Mouse (Mus musculus) embryo, embryonic 10.5 days (tissue): ENCODE measurements around the gene Lyplal1.
A peak's percentile ranks its signal among the peaks of the same experiment; 100 is the strongest.

ENCODE experiments used
- DNase-seq: peaks from one replicate; pipeline ENCODE4 v3.0.0-alpha.2; 2015; ENCODE audit warnings: low spot score

Gene Lyplal1

DNA sequence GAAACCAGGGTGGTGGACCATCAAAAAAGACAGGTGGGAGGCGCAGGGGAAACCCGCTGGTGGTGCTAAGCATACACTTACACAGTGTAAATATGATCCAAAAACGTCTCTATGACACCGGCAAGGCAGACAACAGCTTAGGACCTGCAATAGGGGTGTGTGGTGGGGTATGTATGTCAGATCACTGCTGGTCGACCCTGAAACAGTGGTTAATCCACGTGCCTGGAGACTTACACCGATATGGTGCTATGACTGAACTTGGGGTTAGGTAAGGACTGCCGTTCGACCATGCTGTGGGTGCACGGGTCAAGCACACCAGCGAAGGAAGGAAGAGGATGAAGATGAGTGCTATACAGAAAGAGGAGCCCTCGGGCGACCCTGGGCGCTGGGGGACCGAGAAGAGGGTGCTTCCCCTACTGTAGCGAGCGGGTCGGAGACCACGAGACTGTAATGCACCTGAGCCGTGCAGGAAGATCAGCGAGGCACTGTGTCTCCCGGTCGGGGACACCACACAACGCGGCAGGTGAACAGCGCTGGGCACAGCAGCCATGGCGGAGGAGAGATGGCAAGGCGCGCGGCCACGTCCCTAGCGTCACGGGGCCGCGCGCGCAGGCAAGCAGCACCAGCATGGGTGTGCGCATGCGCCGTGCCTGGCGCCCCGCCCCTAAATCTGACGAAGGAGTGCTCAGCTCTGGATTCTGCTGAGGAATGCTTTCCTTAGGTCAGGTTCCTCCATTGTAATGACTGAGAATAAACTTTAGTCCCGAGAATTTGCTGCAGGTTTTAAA is at the start of gene Lyplal1:
Gene Lyplal1 (minus strand): TSS at position 610 of the 788 bp plus-strand sequence.
- peak; percentile 95 for DNase-seq

- DNase-seq: peak; percentile 46
Observed at GRCm38 (mm10) chr1:186163616-186164015, 46.5 kb upstream of the Lyplal1 start.

DNA sequence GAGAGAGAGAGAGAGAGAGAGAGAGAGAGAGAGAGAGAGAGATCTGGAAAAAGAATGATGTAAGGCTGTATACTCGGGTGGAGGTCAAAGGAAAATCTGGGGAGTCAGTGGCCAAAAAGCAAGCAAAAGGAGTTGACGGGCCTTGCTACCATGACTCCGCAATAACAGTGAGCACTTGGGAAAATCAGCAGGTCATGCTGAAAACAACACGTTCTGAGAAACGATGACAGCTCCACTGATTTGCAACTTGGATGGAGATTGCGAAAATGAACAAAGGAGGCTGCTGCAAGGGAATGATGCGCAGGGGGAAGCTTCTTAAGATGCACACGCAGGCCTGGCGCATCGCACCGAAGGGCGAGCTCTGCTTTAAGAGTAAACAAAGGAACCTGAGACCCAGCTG is 46.1 kb upstream of the Lyplal1 start:
- DNase-seq: peak; percentile 45

GRCm38 (mm10) chr1:186150376-186150775 is 33.3 kb upstream of the Lyplal1 start:
- no peak for DNase-seq

DNA sequence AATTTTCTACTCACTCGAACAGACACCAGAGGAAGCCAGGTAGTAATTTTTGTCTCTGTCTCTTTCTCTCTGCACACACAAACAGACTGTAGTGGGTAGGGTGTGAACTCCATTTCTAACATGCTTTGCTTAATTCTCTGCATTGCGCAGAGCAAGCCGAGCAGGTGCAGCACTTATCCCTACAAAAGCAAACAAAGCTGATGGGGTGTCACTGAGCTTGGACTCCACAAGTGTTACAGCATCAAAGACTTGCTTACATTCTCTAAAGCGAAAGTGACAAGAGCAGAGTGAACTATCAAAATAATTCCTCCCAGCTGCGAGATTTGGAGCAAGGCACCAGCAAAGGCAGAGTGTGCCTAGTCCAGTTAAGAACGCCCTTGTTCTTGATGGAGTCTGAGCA is 28.3 kb upstream of the Lyplal1 start:
- DNase-seq: peak; percentile 44

DNA sequence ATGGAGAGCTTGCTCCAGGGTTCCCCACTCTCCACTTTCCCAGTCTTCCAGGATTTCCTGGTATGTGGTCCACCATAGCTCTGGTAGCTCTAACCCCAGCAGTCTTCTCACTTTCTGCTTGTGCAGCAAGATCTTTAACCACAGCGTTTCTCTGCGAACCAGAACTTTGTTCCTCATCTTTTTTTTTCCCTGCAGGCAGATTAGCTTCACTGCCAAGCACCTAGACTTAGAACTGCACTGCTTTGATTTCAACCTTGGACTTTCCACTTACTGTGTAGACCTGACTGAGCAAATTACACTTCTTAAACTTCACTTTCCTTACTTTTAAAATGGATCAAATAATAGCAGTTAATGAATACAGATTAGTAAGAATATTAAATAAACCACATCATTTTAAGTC is 23.1 kb upstream of the Lyplal1 start:
- no peak for DNase-seq

DNA sequence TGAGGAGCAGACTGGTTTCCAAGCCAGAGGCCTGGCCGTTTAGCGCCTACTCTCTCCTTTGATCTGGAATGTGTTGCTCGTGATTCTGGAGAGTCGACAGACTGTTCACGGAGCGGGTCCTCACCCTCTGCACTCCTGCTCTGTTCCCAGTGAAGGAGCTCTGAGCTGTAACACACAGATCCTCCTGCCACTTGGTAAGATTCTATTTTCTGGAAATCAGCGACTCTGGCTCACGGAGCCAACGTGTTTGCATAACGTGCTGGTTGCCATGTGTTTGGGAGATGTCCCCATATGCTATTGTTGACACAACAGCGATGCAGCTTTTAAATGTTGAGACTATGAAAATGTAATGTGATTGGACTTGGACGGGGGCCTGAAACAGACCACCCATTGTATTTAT is 20.8 kb upstream of the Lyplal1 start:
- DNase-seq: no peak

- no peak for DNase-seq
Observed at GRCm38 (mm10) chr1:186136636-186137380, 19.7 kb upstream of the Lyplal1 start.

DNA sequence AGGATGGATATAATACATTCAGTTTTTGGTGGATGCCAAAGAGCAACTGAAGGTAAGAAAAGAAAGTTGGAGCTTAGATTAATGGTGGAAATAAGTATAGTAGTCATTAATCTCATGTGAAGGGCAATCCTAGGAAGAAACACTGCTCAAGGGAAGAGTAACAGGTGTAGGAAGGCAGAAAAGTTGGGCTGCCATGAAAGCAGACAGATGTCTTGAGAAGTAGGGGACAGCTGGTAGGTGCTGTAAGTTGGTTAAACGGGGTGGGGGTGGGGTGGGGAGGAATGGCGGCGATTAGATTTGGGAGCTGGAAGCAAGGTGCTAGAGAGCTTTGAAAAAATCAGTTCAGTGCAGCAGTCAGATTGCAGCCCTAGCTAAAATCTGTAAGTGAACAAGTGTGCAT is 14.4 kb upstream of the Lyplal1 start:
- DNase-seq: no peak

DNA sequence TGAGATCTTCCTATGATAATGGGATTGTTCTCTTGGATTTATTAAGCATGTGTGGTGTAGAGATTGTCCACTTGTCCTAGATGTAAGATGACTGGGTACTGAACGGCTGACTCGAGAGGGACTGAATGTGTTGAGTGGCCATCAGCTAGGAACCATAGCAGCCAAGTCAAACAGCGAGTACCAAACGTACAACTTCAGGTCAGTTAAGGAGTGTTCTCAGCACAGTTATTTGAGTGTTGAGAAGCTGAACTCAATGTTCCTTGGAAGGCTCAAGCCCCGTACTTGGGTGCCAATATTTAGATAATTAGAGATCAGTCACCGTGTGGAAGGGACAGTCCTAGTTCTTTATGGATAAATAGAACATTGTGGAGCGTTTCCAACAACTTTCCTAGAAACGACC is 11.8 kb upstream of the Lyplal1 start:
- DNase-seq: no peak

DNA sequence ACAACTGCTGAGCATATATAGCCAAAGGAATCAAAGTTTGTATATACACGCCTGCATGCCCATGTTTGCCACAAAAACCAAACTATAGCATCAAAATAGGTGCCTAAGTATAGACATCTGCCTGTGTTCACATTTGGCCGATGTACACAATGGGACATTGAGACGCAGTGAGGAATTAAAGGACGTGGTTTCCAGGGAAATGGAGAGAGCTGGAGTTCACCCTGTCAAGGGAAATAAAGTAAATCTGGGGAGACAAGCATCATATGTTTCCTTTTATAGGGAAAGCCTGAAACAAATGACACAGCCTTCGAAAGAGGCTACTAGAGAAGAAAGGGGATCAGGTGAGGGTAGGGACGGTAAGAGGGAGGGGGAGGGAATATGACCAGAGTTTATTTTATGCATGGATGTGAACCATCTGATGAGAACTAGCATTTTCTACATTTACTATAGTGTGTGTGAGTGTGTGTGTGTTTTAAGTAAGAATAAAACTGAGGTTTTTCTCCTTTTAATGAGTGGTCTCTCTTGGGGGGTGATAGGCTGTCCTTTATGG is 9.3 kb upstream of the Lyplal1 start:
- DNase-seq: no peak

DNA sequence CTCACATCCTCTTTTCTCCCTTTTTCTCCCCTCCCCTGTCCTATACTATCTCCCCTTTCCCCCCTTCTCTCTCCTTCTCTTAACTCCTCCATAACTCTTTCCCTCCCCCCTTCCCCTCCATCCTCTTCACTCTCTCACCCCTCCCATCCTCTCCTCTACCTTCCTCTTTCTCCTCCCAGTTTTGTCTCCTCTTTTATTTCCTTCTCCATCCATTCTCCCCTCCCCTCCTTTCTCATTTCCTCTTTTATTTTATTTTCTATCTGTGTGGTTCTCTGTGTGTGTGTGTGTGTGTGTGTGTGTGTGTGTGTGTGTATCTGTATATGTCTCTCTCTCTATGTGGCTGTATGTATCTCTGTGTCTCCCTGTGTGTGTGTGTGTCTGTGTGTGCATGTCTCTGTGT is 6.6 kb upstream of the Lyplal1 start:
- no peak for DNase-seq

- no peak for DNase-seq
Observed at GRCm38 (mm10) chr1:186119856-186120255, 2.7 kb upstream of the Lyplal1 start.

- DNase-seq: no peak
Observed at GRCm38 (mm10) chr1:186116086-186116600, 967 bp downstream of the Lyplal1 start.

DNA sequence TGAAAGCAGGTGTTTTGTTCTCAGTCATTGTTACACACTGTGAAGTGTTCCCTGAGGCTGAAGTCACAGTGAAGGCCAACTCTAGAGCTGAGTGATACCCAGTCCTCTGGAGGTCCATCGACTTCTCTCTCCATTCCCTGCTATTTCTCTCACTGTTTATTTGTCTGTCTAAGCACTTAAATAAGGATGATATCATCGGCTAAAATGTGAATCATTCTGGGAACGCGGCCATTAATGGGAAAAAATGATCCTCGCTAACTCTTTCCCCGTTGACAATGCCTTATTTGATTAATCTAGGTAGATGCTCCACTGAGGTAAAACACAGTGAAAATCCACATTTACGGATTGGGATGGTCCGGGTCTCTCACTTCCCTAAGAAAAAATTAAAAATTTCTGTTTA is 14.8 kb downstream of the Lyplal1 start:
- DNase-seq: no peak

GRCm38 (mm10) chr1:186066266-186066897 is 50.7 kb downstream of the Lyplal1 start:
- no peak for DNase-seq

GRCm38 (mm10) chr1:186060041-186060440 is 57.1 kb downstream of the Lyplal1 start:
- no peak for DNase-seq

GRCm38 (mm10) chr1:186054227-186054626 is 62.9 kb downstream of the Lyplal1 start:
- no peak for DNase-seq

DNA sequence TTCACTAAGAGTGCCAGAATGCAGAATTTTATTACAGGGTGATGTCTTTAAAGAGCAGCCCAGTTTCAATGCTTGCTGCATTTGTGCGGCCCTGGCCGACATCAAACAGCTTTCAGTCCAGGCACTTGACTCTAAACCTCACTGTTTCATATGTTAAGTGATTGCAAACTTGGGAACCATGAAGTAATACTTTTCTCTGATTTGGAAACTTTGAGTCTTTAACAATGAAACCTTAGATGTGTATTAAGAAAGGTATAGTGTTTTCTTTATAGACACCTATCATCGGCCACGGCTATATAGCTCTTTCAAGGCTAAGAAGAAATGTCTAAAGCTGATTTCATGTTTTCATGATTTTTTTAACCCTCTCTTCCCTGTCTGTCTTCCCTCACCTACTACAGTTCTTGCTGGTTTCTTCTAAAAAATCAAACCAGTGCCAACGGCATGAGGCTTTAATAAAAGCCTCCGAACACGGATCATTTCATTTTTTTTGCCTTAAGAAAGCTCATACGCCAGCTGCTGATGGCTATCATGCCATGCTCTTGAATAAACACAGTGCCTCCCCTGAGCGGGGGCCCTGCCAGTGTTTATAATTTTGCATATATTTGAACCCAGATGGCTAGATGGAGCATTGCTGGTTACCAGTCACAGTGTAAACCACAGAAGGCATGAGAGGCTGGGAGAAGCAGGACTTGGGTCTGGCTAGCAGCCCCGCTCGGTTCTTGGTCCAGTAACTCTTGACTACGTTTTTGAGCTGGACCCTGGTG is 63.6 kb downstream of the Lyplal1 start:
- DNase-seq: no peak

DNA sequence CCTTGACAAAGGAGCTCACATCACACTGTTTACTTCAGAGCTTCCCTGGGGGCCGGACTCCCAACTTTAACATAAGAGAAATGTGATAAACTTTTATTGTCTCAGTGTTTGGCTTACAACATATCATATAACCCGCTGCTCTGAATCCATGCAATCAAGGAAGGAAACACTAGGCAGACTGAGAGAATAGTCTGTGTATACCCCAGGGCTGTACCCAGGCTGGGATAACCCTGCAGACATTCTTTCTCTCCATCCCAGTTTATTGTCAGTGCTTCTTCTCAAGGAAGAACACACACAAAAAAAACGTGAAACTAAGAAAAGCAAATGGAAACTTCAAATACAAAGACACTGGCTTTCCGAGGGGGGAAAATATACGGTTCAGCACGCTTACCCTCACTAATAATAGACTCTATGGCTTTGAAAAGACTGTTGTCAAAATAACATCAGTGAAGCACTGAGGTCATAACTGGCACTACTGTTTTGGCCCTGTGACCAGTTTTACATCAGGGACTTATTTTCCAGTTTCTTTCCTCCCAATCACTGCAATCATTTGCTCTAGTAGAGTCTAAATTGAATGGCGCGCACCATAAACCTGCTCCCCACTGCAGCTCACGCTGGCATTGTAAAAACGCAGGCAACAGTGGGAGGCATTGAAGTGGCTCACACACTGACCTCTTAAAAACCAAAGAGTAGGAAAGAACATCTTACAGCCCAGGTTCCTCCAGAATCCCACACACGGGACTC is 73.2 kb downstream of the Lyplal1 start:
- DNase-seq: no peak

DNA sequence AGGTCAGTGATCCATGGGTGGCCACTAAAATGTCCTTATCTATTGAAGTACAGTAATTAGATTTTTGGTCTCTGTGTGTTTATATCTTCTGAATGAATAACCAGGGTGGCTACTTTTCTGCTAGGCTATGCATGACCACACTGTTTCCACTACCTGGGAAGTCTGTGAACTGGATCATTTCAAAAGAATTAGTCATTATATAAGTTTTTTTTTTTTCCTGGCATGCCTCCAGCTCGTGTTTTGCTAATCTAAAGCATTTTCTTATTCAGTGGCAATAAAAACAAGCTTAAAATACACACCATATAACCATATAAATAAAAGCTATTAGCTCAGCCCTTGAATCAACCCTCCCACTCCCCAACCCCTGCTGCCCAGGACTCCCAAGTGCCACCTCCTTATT is 75.3 kb downstream of the Lyplal1 start:
- no peak for DNase-seq
